Mouse (Mus musculus) olfactory bulb, adult 2 months (tissue): Measurements from ENCODE around the gene Rap2a.

Experiments used
- CTCF ChIP-seq: fragments of 200-500 bp; IDR thresholded peaks from 2 replicates; pipeline ENCODE4 v1.5.1; 2012; ENCODE audit warnings: low read depth, mild to moderate bottlenecking, low read length, moderate library complexity; ENCODE audit not compliant: insufficient read depth
- POLR2A ChIP-seq: fragments of 200-500 bp; IDR thresholded peaks from 2 replicates; pipeline ENCODE4 v1.6.1; 2012; ENCODE audit warnings: mild to moderate bottlenecking, low read depth, low read length, moderate library complexity; ENCODE audit not compliant: insufficient read depth

GRCm38 (mm10) chr14:120507516-120507915 lies 29.3 kb downstream of the Rap2a start:
- no peak for TF ChIP-seq CTCF
- TF ChIP-seq POLR2A: no peak
